14 mouse cellular contexts compared by ENCODE assay signal in the genomic region with DNA sequence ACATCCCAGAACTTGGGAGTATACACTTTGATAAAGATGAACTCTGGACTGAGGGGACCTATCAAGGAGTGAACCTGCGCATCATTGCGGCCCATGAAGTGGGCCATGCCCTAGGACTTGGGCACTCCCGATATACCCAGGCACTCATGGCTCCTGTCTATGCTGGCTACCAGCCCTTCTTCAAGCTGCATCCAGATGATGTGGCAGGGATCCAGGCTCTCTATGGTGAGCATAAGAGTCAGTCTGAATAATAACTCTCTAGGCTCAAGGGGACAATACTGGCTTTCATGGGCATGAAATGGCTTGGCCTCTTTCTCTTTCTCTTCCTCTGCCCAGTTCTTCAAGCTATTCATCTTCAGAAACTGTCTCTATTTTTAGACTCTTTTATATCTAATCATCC.
"Had no signal": no experiment of that assay in that cellular context is flagged by ENCODE, and none has a peak within 500 bp of the region (broad histone marks: within the 10 kb centered on the region; RNA-seq: fewer than 3 reads in every experiment).

No protein-coding gene starts in this region.

- DNase-seq: kidney, adult 11 months; kidney, postnatal 10 days; kidney, postnatal 4 days; liver; liver, embryonic 13.5 days; liver, postnatal 0 days; thymus, adult 18-20 months; thymus, postnatal 14 days had no signal

- H3K4me3 ChIP-seq: limb, embryonic 12.5 days; liver, embryonic 13.5 days; lung, embryonic 15.5 days; midbrain, embryonic 13.5 days; myocyte; neural tube, embryonic 15.5 days had no signal

- H3K27ac ChIP-seq: limb, embryonic 12.5 days; liver, embryonic 13.5 days; lung, embryonic 15.5 days; midbrain, embryonic 13.5 days; neural tube, embryonic 15.5 days; stomach, postnatal 0 days had no signal
